Mouse (Mus musculus) neural tube, embryonic 12.5 days (tissue): ENCODE measurements around the gene Dnajc1. TPM values are rescaled to one million over a fixed set of nuclear protein-coding genes. Genes with fewer than 3 reads are reported as not detected.

Experiments used
- ATAC-seq: fragments of 200-750 bp; cut with Nextera tagmentation; 2 replicates; pipeline ENCODE4 v1.8.0; 2017; ENCODE audit warnings: low read depth, mild to moderate bottlenecking, moderate TSS enrichment, moderate library complexity; ENCODE audit not compliant: low FRiP score
- H3K27ac ChIP-seq: fragments of 300-500 bp; sonication (generic); 2 replicates; pipeline ENCODE4 v1.5.1; 2016
- H3K27me3 ChIP-seq: fragments of 300-500 bp; sonication (generic); replicated peaks from 2 replicates; pipeline ENCODE4 v1.6.1; 2016; ENCODE audit warnings: mild to moderate bottlenecking
- H3K36me3 ChIP-seq: fragments of 300-500 bp; sonication (generic); 2 replicates; pipeline ENCODE4 v1.6.1; 2016; ENCODE audit warnings: mild to moderate bottlenecking
- H3K4me1 ChIP-seq: fragments of 300-500 bp; sonication (generic); 2 replicates; pipeline ENCODE4 v1.6.1; 2016
- H3K4me2 ChIP-seq: fragments of 300-500 bp; sonication (generic); replicated peaks from 2 replicates; pipeline ENCODE4 v1.6.1; 2016; ENCODE audit warnings: mild to moderate bottlenecking
- H3K4me3 ChIP-seq: fragments of 300-500 bp; sonication (generic); 2 replicates; pipeline ENCODE4 v1.5.1; 2016
- H3K9ac ChIP-seq: fragments of 300-500 bp; sonication (generic); 2 replicates; pipeline ENCODE4 v1.6.1; 2016; ENCODE audit warnings: mild to moderate bottlenecking
- H3K9me3 ChIP-seq: fragments of 300-500 bp; sonication (generic); 2 replicates; pipeline ENCODE4 v1.6.1; 2016; ENCODE audit warnings: mild to moderate bottlenecking
- WGBS: fragments of 180-500 bp; shearing (Covaris S2); methylation state at CpG from one replicate; pipeline ENCODE4 v1.1.7; 2016; 5-methylcytosine and 5-hydroxymethylcytosine counted together
- polyA plus RNA-seq: library from polyadenylated mRNA; unstranded; fragments of >200 nt; fragmentation: Nextera tagmentation; extraction: Ambion mirVana; gene quantifications from 2 replicates; pipeline ENCODE4 v1.2.1, GENCODE M21; 2016

Gene Dnajc1
- polyA plus RNA-seq, 1 experiment from 2014 or later = 30.4 TPM

GRCm38 (mm10) chr2:18355293-18355692 lies 37.3 kb downstream of the Dnajc1 start:
- Histone ChIP-seq H3K9ac (no peak overlapping the region), H3K36me3 (no peaks in the 10 kb centered on the region), H3K4me1 (no peaks in the 10 kb centered on the region), H3K27ac (no peak overlapping the region), H3K9me3 (no peaks in the 10 kb centered on the region), H3K27me3 (no peaks in the 10 kb centered on the region), H3K4me3 (no peak overlapping the region), H3K4me2 (no peak overlapping the region)
- no peak for ATAC-seq

GRCm38 (mm10) chr2:18352620-18353019 lies 40.0 kb downstream of the Dnajc1 start:
- Histone ChIP-seq H3K9me3 (no peaks in the 10 kb centered on the region), H3K4me1 (no peaks in the 10 kb centered on the region), H3K27ac (no peak overlapping the region), H3K4me2 (no peak overlapping the region), H3K27me3 (no peaks in the 10 kb centered on the region), H3K4me3 (no peak overlapping the region), H3K36me3 (no peaks in the 10 kb centered on the region), H3K9ac (no peak overlapping the region)
- ATAC-seq = no peak
- 92% methylated on average over 2 of the region's 2 CpGs for WGBS

GRCm38 (mm10) chr2:18343464-18343863 lies 49.2 kb downstream of the Dnajc1 start:
- 46% methylated on average over 2 of the region's 2 CpGs for WGBS
- no peak for ATAC-seq
- Histone ChIP-seq H3K9me3 (no peaks in the 10 kb centered on the region), H3K4me2 (no peak overlapping the region), H3K36me3 (no peaks in the 10 kb centered on the region), H3K27me3 (no peaks in the 10 kb centered on the region), H3K4me3 (no peak overlapping the region), H3K27ac (no peak overlapping the region), H3K4me1 (no peaks in the 10 kb centered on the region), H3K9ac (no peak overlapping the region)

GRCm38 (mm10) chr2:18318671-18319070 lies 74.0 kb downstream of the Dnajc1 start:
- ATAC-seq = no peak
- 93% methylated on average over 2 of the region's 2 CpGs for WGBS

GRCm38 (mm10) chr2:18317503-18318281 lies 74.9 kb downstream of the Dnajc1 start:
- no peak overlapping the region for H3K4me3 ChIP-seq
- no peaks in the 10 kb centered on the region for H3K4me1 ChIP-seq
- H3K36me3 ChIP-seq = no peaks in the 10 kb centered on the region
- no peak overlapping the region for H3K9ac ChIP-seq
- no peak overlapping the region for H3K4me2 ChIP-seq
- H3K9me3 ChIP-seq = no peaks in the 10 kb centered on the region
- ATAC-seq = no peak
- 77% methylated on average over 7 of the region's 7 CpGs for WGBS
- no peaks in the 10 kb centered on the region for H3K27me3 ChIP-seq
- H3K27ac ChIP-seq = no peak overlapping the region

More at GRCm38 (mm10) chr2:18318671-18319070, 74.0 kb downstream of the Dnajc1 start:
- Histone ChIP-seq H3K4me2 (no peak overlapping the region), H3K36me3 (no peaks in the 10 kb centered on the region), H3K9me3 (no peaks in the 10 kb centered on the region), H3K4me3 (no peak overlapping the region), H3K4me1 (no peaks in the 10 kb centered on the region), H3K27ac (no peak overlapping the region), H3K9ac (no peak overlapping the region), H3K27me3 (no peaks in the 10 kb centered on the region)

- Histone ChIP-seq H3K27me3 (no peaks in the 10 kb centered on the region), H3K4me2 (no peak overlapping the region), H3K4me3 (no peak overlapping the region), H3K36me3 (no peaks in the 10 kb centered on the region), H3K27ac (no peak overlapping the region), H3K9ac (no peak overlapping the region), H3K4me1 (no peaks in the 10 kb centered on the region), H3K9me3 (no peaks in the 10 kb centered on the region)
- no peak for ATAC-seq
- WGBS = 55% methylated on average over 2 of the region's 2 CpGs
These were observed 75.7 kb downstream of the Dnajc1 start for GRCm38 (mm10) chr2:18316909-18317308.

GRCm38 (mm10) chr2:18310261-18311104 lies 82.1 kb downstream of the Dnajc1 start:
- Histone ChIP-seq H3K9me3 (no peaks in the 10 kb centered on the region), H3K36me3 (no peaks in the 10 kb centered on the region), H3K4me1 (no peaks in the 10 kb centered on the region), H3K27me3 (no peaks in the 10 kb centered on the region), H3K27ac (no peak overlapping the region), H3K4me2 (no peak overlapping the region), H3K4me3 (no peak overlapping the region), H3K9ac (no peak overlapping the region)
- ATAC-seq = no peak
- 67% methylated on average over 4 of the region's 4 CpGs for WGBS

- Histone ChIP-seq H3K36me3 (no peaks in the 10 kb centered on the region), H3K9ac (no peak overlapping the region), H3K9me3 (no peaks in the 10 kb centered on the region), H3K27ac (no peak overlapping the region), H3K4me1 (no peaks in the 10 kb centered on the region), H3K27me3 (no peaks in the 10 kb centered on the region), H3K4me2 (no peak overlapping the region), H3K4me3 (no peak overlapping the region)
- WGBS = 79% methylated on average over 7 of the region's 7 CpGs
- no peak for ATAC-seq
These were observed 85.0 kb downstream of the Dnajc1 start for GRCm38 (mm10) chr2:18307440-18308305.

GRCm38 (mm10) chr2:18300949-18301348 lies 91.7 kb downstream of the Dnajc1 start:
- H3K4me3 ChIP-seq = no peak overlapping the region
- H3K27ac ChIP-seq = no peak overlapping the region
- 91% methylated on average over 3 of the region's 3 CpGs for WGBS
- H3K4me2 ChIP-seq = no peak overlapping the region
- no peaks in the 10 kb centered on the region; the same call in 1 of the 2 replicates for H3K36me3 ChIP-seq
- no peak for ATAC-seq
- H3K4me1 ChIP-seq = no peaks in the 10 kb centered on the region
- H3K27me3 ChIP-seq = no peaks in the 10 kb centered on the region
- H3K9ac ChIP-seq = no peak overlapping the region
- H3K9me3 ChIP-seq = no peaks in the 10 kb centered on the region

GRCm38 (mm10) chr2:18285175-18285574 lies 107.5 kb downstream of the Dnajc1 start:
- H3K36me3 ChIP-seq = peaks cover 6% of the 10 kb centered on the region; the same call in 1 of the 2 replicates
- no peaks in the 10 kb centered on the region for H3K9me3 ChIP-seq
- no peaks in the 10 kb centered on the region for H3K27me3 ChIP-seq
- no peak overlapping the region for H3K27ac ChIP-seq
- H3K9ac ChIP-seq = no peak overlapping the region
- ATAC-seq = no peak
- H3K4me1 ChIP-seq = no peaks in the 10 kb centered on the region
- H3K4me3 ChIP-seq = no peak overlapping the region
- no peak overlapping the region for H3K4me2 ChIP-seq
- WGBS = 96% methylated on average over 6 of the region's 6 CpGs

- Histone ChIP-seq H3K36me3 (no peaks in the 10 kb centered on the region), H3K9me3 (no peaks in the 10 kb centered on the region), H3K9ac (no peak overlapping the region), H3K27me3 (no peaks in the 10 kb centered on the region), H3K27ac (no peak overlapping the region), H3K4me1 (no peaks in the 10 kb centered on the region), H3K4me2 (no peak overlapping the region), H3K4me3 (no peak overlapping the region)
- WGBS = 97% methylated on average over 1 of the region's 1 CpGs
- ATAC-seq = no peak
These were observed 126.9 kb downstream of the Dnajc1 start for GRCm38 (mm10) chr2:18265736-18266135.

- H3K27me3 ChIP-seq = no peaks in the 10 kb centered on the region
- H3K4me1 ChIP-seq = no peaks in the 10 kb centered on the region
- no peak overlapping the region for H3K4me3 ChIP-seq
- no peak for ATAC-seq
- 77% methylated on average over 3 of the region's 3 CpGs for WGBS
- H3K9me3 ChIP-seq = no peaks in the 10 kb centered on the region
- H3K9ac ChIP-seq = no peak overlapping the region
- no peaks in the 10 kb centered on the region for H3K36me3 ChIP-seq
- no peak overlapping the region for H3K27ac ChIP-seq
- H3K4me2 ChIP-seq = no peak overlapping the region
These were observed 128.1 kb downstream of the Dnajc1 start for GRCm38 (mm10) chr2:18264579-18264978.
